Mouse (Mus musculus) midbrain, embryonic 10.5 days (tissue): ENCODE measurements at regions not wholly inside any gene's neighbourhood (a gene's known extent, or its start where the extent isn't known, plus 50 kb on each side); places are given as distances from the start of the nearest gene placed in this dataset.
A peak's percentile ranks its signal among the peaks of the same experiment; 100 is the strongest.
"Not testable (repeated sequence)": the region's sequence is repeated elsewhere in the genome, so short reads cannot be mapped to it uniquely, and the experiment has no call there.

ENCODE experiments used
- DNase-seq: peaks from one replicate; pipeline ENCODE4 v3.0.0-alpha.2; 2017; ENCODE audit warnings: low spot score
- H3K27ac ChIP-seq: fragments of 300-500 bp; sonication (generic); replicated peaks from 2 replicates; pipeline ENCODE4 v1.5.1; 2016; ENCODE audit warnings: mild to moderate bottlenecking
- H3K27me3 ChIP-seq: fragments of 300-500 bp; sonication (generic); 2 replicates; pipeline ENCODE4 v1.6.1; 2016; ENCODE audit warnings: low read depth, mild to moderate bottlenecking; ENCODE audit not compliant: poor library complexity, severe bottlenecking
- H3K36me3 ChIP-seq: fragments of 300-500 bp; sonication (generic); 2 replicates; pipeline ENCODE4 v1.6.1; 2016; ENCODE audit warnings: mild to moderate bottlenecking, moderate library complexity
- H3K4me1 ChIP-seq: fragments of 300-500 bp; sonication (generic); 2 replicates; pipeline ENCODE4 v1.6.1; 2016
- H3K4me3 ChIP-seq: fragments of 300-500 bp; sonication (generic); 2 replicates; pipeline ENCODE4 v1.5.1; 2016; ENCODE audit warnings: mild to moderate bottlenecking, moderate library complexity
- H3K9me3 ChIP-seq: fragments of 300-500 bp; sonication (generic); replicated peaks from 2 replicates; pipeline ENCODE4 v1.6.1; 2016; ENCODE audit warnings: mild to moderate bottlenecking
- WGBS: fragments of 180-500 bp; shearing (Covaris S2); methylation state at CpG from one replicate; pipeline ENCODE4 v1.1.7; 2016; 5-methylcytosine and 5-hydroxymethylcytosine counted together

GRCm38 (mm10) chrX:114802061-114802460 is 102.8 kb upstream of the Ube2dnl1 start:
- not testable (repeated sequence) for H3K4me3 ChIP-seq, H3K4me1 ChIP-seq, H3K27ac ChIP-seq, H3K36me3 ChIP-seq, H3K27me3 ChIP-seq, H3K9me3 ChIP-seq, DNase-seq
- 61% methylated on average over 4 of the region's 4 CpGs for WGBS

- H3K4me3 ChIP-seq, result no peak overlapping the region
- no peaks in the 10 kb centered on the region for H3K9me3 ChIP-seq
- no peaks in the 10 kb centered on the region for H3K36me3 ChIP-seq
- no peaks in the 10 kb centered on the region for H3K27me3 ChIP-seq
- DNase-seq, result peak; percentile 32
- no peaks in the 10 kb centered on the region for H3K4me1 ChIP-seq
- WGBS, result 47% methylated on average over 4 of the region's 4 CpGs
- H3K27ac ChIP-seq, result no peak overlapping the region
Measured at GRCm38 (mm10) chrX:114816267-114816666, 88.5 kb upstream of the Ube2dnl1 start.

GRCm38 (mm10) chrX:114836906-114837305 is 67.9 kb upstream of the Ube2dnl1 start:
- H3K9me3 ChIP-seq, result no peaks in the 10 kb centered on the region
- DNase-seq, result no peak
- no peak overlapping the region for H3K27ac ChIP-seq
- WGBS, result 72% methylated on average over 3 of the region's 3 CpGs
- no peaks in the 10 kb centered on the region for H3K4me1 ChIP-seq
- no peaks in the 10 kb centered on the region for H3K36me3 ChIP-seq
- H3K27me3 ChIP-seq, result no peaks in the 10 kb centered on the region
- no peak overlapping the region for H3K4me3 ChIP-seq

- Histone ChIP-seq H3K9me3 (no peaks in the 10 kb centered on the region), H3K27me3 (no peaks in the 10 kb centered on the region), H3K4me1 (no peaks in the 10 kb centered on the region), H3K27ac (no peak overlapping the region), H3K36me3 (no peaks in the 10 kb centered on the region), H3K4me3 (no peak overlapping the region)
- DNase-seq, result no peak
- WGBS, result 88% methylated on average over 1 of the region's 1 CpGs
Measured at GRCm38 (mm10) chrX:114843510-114843909, 61.3 kb upstream of the Ube2dnl1 start.
